In the genomic region with DNA sequence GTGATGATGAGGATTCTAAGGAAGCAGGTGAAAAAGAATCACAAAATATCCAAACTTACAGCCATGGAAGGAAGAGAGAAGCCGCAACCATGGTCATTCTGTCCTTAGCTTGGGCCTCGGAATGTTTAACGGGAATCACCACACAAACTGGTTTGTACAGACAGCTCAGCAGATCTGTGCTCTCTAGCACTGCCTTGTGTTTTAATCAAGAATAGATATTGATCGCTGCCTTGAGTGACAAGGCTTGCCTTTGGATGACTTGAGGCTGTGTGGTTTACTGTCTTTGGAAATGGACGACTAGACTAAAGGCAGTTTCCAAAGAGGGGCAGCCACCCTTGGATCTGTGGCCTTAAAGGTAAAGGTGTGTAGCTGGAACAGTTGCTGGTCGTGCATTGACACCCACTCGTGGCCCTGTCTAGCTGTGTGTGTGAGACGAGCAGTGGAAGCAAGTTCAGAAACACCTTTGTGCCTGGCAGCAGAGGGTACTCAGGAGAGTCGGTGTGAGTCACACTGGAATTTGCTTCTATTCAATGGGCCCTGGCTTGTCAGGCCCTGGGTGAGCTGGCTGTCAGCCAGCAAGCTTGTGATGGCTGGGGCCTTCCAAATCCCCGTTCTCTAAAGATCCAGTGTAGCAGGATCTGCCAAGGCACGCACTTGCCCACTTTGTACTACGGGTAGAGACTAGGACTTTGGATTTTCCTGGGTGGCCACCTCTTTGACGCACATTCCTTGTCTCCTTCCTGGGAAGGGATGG, we compare ENCODE assay signal across 9 mouse cellular contexts. TPM values are rescaled to one million over a fixed set of nuclear protein-coding genes. Genes with fewer than 3 reads are reported as not detected.
A peak's percentile ranks its signal among the peaks of the same experiment; 100 is the strongest.
DNase-seq lines count a peak whose midpoint lies in the region; ATAC-seq lines count a peak whose summit lies in the region.
"Had no signal": no experiment of that assay in that cellular context is flagged by ENCODE, and none has a peak within 500 bp of the region (broad histone marks: within the 10 kb centered on the region; RNA-seq: fewer than 3 reads in every experiment).

No protein-coding gene starts in this region.

- peak; percentile 87 for ATAC-seq in lung, embryonic 15.5 days (ENCODE audit: borderline replicate concordance, extremely low read depth, low FRiP score, low TSS enrichment)
- peak; percentile 84 for ATAC-seq in hindbrain, embryonic 16.5 days
- peak; percentile 92 for ATAC-seq in lung, embryonic 16.5 days (ENCODE audit: low read depth)

- 0 out of 2 replicates have a peak, but pooled peaks cover 6% of the 10 kb centered on the region for H3K36me3 ChIP-seq in lung, embryonic 15.5 days
- no peaks in the 10 kb centered on the region; the same call in 1 of the 2 replicates for H3K36me3 ChIP-seq in hindbrain, embryonic 16.5 days (ENCODE audit: control insufficient read depth, insufficient read depth, low read length)
- H3K36me3 ChIP-seq in lung, embryonic 16.5 days (ENCODE audit: control insufficient read depth, insufficient read depth, low read length) = no peaks in the 10 kb centered on the region

- WGBS in lung, embryonic 15.5 days = 56% methylated on average over 13 of the region's 13 CpGs
- 52% methylated on average over 13 of the region's 13 CpGs for WGBS in hindbrain, embryonic 16.5 days
- WGBS in lung, embryonic 16.5 days = 55% methylated on average over 13 of the region's 13 CpGs

- H3K9me3 ChIP-seq in lung, embryonic 15.5 days = no peaks in the 10 kb centered on the region
- H3K9me3 ChIP-seq in hindbrain, embryonic 16.5 days (ENCODE audit: control insufficient read depth, low read length) = no peaks in the 10 kb centered on the region
- no peaks in the 10 kb centered on the region for H3K9me3 ChIP-seq in lung, embryonic 16.5 days (ENCODE audit: control insufficient read depth, low read length)

- H3K4me2 ChIP-seq in lung, embryonic 15.5 days = no peak overlapping the region
- H3K4me2 ChIP-seq in hindbrain, embryonic 16.5 days (ENCODE audit: low read length) = no peak overlapping the region
- H3K4me2 ChIP-seq in lung, embryonic 16.5 days (ENCODE audit: low read depth, low read length) = no peak overlapping the region

- H3K27ac ChIP-seq in lung, embryonic 15.5 days = peak overlapping the region; percentile 59; the same call in 1 of the 2 replicates
- no peak overlapping the region for H3K27ac ChIP-seq in hindbrain, embryonic 16.5 days (ENCODE audit: low read depth, low read length)
- H3K27ac ChIP-seq in lung, embryonic 16.5 days (ENCODE audit: low read length) = peak overlapping the region; percentile 63

- H3K27me3 ChIP-seq in lung, embryonic 15.5 days = no peaks in the 10 kb centered on the region
- no peaks in the 10 kb centered on the region for H3K27me3 ChIP-seq in hindbrain, embryonic 16.5 days (replicated peaks; ENCODE audit: control insufficient read depth, insufficient read depth, low read length)
- no peaks in the 10 kb centered on the region for H3K27me3 ChIP-seq in lung, embryonic 16.5 days (ENCODE audit: control insufficient read depth, insufficient read depth, low read depth, low read length)

- no peak overlapping the region for H3K4me3 ChIP-seq in lung, embryonic 15.5 days
- no peak overlapping the region for H3K4me3 ChIP-seq in hindbrain, embryonic 16.5 days (ENCODE audit: low read length)
- no peak overlapping the region for H3K4me3 ChIP-seq in lung, embryonic 16.5 days (ENCODE audit: low read length)

- no peaks in the 10 kb centered on the region for H3K4me1 ChIP-seq in lung, embryonic 15.5 days
- peaks cover 4% of the 10 kb centered on the region for H3K4me1 ChIP-seq in hindbrain, embryonic 16.5 days (ENCODE audit: control insufficient read depth, insufficient read depth, low read depth, low read length)
- peaks cover 9% of the 10 kb centered on the region; the same call in 1 of the 2 replicates for H3K4me1 ChIP-seq in lung, embryonic 16.5 days (replicated peaks; ENCODE audit: control insufficient read depth, insufficient read depth, low read length)

- no peak overlapping the region for H3K9ac ChIP-seq in lung, embryonic 15.5 days
- H3K9ac ChIP-seq in hindbrain, embryonic 16.5 days (ENCODE audit: low read depth, low read length) = no peak overlapping the region
- H3K9ac ChIP-seq in lung, embryonic 16.5 days (ENCODE audit: low read length) = no peak overlapping the region; the same call in 1 of the 2 replicates

- no peak for DNase-seq in lung, postnatal 10 days
- peak; percentile 56 for DNase-seq in fat pad, adult 2 months (ENCODE audit: extremely low read depth, low read depth, low spot score)
- DNase-seq in thymus, postnatal 4 days = no peak
- no peak for DNase-seq in frontal cortex, adult 2 months (ENCODE audit: extremely low spot score in 1 of 2, low spot score in 1 of 2)
- DNase-seq in gastrocnemius, adult 18-20 months (ENCODE audit: low spot score) = no peak

RNA-seq across cellular contexts. Expression of a gene that starts 7.0 kb away (rescaled TPM):
- 0.84 and 0.89 TPM in 2 replicates for polyA plus RNA-seq in lung, embryonic 15.5 days (2015; fragmentation: Nextera tagmentation; extraction: Ambion mirVana)
- polyA plus RNA-seq in hindbrain, embryonic 16.5 days (2015; fragmentation: Nextera tagmentation; extraction: Ambion mirVana) = 3.0 and 3.3 TPM in 2 replicates
- polyA plus RNA-seq in lung, embryonic 16.5 days (2015; fragmentation: Nextera tagmentation; extraction: Ambion mirVana) = 0.84 and 0.89 TPM in 2 replicates
- polyA plus RNA-seq in frontal cortex, adult 2 months (2012; rRNA removed) = 4.5 and 5.0 TPM in 2 replicates
- 1 to 10 TPM in 1 of 2 experiments, under 1 TPM in 1; 0.55 to 1.4 TPM for total RNA-seq in gastrocnemius, adult 18-20 months (2021)
- total RNA-seq: neutrophil, adult 5-6 weeks had no signal
